Mouse (Mus musculus): ENCODE measurements around the gene Lim2. TPM values are rescaled to one million over a fixed set of nuclear protein-coding genes. Genes with fewer than 3 reads are reported as not detected.
"Not testable (repeated sequence)": the region's sequence is repeated elsewhere in the genome, so short reads cannot be mapped to it uniquely, and the experiment has no call there.

Lim2 gene
- polyA plus RNA-seq (2012; rRNA removed) = 0.04 TPM in 1 of 2 replicates, not detected in the other

GRCm38 (mm10) chr7:43427406-43427805 lies at the start of gene Lim2:
Gene Lim2, plus strand, starts transcription at chr7:43427670.
- no peak for DNase-seq (ENCODE audit: low read depth)

GRCm38 (mm10) chr7:43378226-43378625 lies 49.2 kb upstream of the Lim2 start:
- DNase-seq (ENCODE audit: low read depth) = no peak

GRCm38 (mm10) chr7:43392349-43393121 lies 34.9 kb upstream of the Lim2 start:
- no peak for DNase-seq (ENCODE audit: low read depth)

DNA sequence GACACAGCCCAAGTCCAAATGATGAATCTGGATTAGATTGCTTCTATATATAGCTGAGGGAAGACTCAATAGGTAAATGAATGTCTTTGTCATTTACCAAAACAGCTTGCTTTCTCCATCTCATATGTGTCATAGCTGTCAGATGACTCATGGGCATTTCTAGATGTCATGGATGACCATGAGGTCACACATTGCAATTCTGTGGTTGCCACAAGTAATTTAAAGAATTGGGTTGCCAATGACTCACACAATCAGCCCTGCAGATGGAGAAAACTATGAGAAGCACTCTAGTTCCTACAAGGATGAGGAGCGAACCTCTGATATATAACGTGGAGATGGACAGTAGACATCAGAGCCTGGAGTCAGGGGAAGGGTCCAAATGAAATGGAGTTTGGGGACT lies 28.0 kb upstream of the Lim2 start:
- no peak for DNase-seq (ENCODE audit: low read depth)

DNA sequence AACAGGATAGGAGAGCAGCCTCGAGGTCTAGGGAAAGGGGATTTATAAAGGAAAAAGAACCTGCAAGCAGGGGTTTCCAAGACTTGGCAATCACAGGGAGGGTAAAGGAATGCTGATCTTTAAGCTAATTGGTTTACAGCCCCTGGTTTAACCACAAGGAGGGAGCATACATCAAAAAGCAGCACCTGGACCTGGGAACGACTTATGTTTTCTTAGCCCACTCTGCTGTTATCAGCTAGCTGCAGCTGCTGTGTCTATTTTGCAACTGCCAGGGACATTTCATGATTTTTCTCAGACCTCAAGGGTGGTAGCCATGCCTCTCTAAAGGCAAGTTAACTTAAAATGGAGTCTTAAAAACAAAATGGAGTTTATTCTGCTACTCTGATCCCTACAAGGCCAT lies 24.8 kb upstream of the Lim2 start:
- no peak for DNase-seq (ENCODE audit: low read depth)

GRCm38 (mm10) chr7:43407573-43407972 lies 19.9 kb upstream of the Lim2 start:
- DNase-seq (ENCODE audit: low read depth) = no peak

- DNase-seq (ENCODE audit: low read depth) = no peak
Measured at GRCm38 (mm10) chr7:43408131-43408553, 19.3 kb upstream of the Lim2 start, which contains the start of gene Siglecg. Gene Siglecg, plus strand, starts transcription at chr7:43408204.

- no peak for DNase-seq (ENCODE audit: low read depth)
Measured at GRCm38 (mm10) chr7:43409084-43409483, 18.4 kb upstream of the Lim2 start.

DNA sequence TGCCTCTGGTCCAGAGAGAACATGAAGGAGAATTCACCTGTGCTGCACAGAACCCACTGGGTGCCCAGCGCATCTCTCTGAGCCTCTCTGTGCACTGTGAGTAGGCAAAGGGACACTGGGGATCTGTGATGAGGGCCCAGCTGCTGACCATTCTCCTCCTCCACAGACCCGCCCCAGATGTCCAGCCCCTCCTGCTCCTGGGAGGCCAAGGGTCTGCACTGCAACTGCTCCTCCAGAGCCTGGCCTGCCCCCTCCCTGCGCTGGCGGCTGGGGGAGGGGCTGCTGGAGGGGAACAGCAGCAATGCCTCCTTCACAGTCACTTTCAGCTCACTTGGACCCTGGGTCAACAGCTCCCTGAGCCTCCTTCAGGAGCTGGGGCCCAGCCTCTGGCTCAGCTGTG lies 15.7 kb upstream of the Lim2 start:
- not testable (repeated sequence) for DNase-seq (ENCODE audit: low read depth)

DNA sequence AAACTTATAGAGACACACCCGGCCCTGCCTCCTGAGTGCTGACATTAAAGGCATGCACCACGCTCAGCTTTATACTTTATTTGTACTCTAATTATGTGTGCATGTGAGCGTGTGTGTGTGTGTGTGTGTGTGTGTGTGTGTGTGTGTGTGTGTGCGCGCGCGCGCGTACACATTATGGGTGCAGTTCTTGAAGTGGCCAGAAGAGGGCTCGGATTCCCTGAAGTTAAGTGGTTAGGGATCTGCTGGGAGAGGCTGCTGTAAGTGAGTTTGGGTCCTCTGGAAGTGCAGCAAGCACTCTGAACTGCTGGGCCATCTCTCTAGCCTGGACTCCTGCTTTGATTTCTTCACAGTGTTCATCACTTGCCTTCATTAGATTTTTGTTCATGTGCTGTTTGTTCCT lies 10.2 kb upstream of the Lim2 start:
- no peak for DNase-seq (ENCODE audit: low read depth)

DNA sequence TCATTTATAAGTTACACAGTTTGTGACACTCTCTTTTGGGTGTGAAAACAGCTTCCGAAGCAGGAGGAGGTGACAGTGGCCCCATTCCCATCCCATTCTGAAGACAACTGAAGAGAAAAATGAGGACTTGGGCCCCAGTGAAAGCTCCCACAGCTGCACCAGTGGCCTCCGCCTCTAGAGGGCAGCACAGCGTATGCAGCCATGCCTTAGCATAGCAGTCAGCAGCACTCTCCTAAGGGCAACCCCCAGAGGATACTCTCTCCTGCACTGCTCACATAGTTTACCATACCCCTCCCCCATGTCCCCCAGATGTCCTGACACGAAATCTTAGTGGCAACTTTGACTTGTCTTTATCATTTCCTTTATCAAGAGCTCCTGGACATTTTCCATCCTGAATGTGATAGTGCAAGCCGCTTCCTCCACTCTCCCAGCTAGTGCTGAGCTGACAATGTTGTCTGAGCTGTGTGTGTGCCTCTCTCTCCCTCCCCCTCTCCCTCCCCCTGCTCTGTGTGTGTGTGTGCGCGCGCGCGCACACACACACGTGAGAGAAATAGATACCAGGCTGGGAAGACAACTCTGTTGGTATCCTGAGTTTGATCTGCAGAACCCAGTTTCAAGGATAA lies 4.4 kb upstream of the Lim2 start:
- DNase-seq (ENCODE audit: low read depth) = no peak

DNA sequence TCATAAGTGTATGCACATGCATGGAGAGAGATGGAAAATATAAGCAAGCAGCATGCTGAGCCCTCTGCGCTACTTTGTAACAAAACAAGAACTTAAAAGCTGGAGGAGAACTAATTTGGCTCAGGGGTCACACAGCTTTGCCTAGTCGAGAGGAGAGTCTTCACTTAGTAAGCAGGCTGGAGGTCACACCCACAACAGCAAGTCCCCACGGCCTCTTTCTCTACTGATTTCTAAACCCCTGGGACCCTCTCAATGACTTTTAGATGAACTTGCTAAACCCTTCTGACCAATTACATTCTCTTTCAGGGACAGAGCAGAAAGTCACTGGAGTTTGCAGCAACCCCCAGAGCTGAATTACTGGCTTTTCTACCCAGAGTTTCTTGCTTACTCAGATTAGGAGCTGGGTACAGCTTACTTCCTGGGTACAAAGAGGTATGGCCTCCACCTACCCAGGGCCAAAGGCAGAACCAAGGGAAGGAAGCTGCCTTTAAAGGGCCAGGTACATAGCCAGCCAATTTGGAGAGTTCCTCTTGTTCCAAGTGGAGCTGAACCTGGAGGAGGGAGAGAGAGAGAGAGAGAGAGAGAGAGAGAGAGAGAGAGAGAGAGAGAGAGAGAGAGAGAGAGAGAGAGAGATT lies 3.4 kb upstream of the Lim2 start:
- DNase-seq (ENCODE audit: low read depth) = no peak

DNA sequence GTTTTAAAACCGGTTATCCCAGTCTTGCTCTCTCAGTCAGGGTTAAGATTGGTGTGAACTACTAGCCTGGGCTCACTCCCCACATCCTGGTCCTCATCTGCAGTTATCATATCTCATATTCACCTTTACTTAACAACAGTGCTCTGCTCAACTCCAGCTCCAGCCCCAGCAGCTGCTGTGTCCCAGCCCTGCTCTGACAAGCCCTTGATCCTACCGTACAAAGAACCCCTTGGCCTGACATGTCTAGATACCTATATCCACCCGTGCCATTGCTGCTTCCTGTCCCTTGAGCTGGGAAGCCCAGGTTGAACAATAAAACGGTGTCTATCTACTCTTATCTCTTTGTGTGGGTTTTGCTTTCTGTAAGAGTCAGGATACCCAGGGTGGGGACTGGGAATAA lies 2.0 kb downstream of the Lim2 start:
- DNase-seq (ENCODE audit: low read depth) = no peak

GRCm38 (mm10) chr7:43432891-43433290 lies 5.4 kb downstream of the Lim2 start:
- DNase-seq (ENCODE audit: low read depth) = no peak

- DNase-seq (ENCODE audit: low read depth) = no peak
Measured at GRCm38 (mm10) chr7:43434676-43435075, 7.2 kb downstream of the Lim2 start.

GRCm38 (mm10) chr7:43436341-43437255 lies 9.1 kb downstream of the Lim2 start, which contains the start of gene Nkg7:
Gene Nkg7, plus strand, starts transcription at chr7:43437073.
- DNase-seq (ENCODE audit: low read depth) = no peak

DNA sequence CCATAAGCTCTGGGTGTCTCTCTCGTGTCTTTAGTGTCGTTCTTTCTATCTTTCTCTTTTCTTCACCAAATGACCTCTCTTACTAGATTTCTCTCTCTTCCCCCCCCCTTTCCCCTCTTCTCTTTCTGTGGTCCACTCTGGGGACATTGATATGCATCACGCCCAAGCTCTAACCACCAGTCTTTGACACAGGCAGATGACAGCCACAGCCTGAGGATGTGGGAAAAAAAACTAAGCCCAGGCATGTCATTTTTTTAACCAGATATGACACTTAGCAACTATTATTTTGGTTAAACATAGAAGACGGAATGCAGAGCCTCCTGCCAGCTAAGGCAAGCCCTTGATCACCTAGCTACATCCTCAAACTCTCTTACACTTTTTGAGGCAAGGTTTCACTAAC lies 11.1 kb downstream of the Lim2 start:
- no peak for DNase-seq (ENCODE audit: low read depth)

DNA sequence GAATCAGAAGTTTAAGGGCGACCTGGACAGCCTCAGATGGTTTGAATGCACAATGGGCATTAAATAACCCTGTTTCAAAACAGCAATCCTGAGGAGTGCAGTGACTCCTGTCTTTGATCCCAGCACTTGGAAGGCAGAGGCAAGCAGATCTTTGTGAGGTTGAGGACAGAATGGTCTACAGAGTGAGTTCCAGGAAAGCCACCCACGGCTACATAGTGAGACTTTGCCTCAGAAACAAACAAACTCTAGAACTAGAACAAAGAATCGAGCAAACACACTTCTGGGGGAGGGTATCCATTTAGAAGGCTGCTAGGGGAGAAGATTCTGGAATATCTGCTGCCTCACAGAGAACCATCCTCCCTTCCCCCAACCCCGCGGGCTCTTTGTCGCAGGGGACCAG lies 13.0 kb downstream of the Lim2 start, which contains the start of gene Cldnd2:
TSS of gene Cldnd2 (plus strand) at position 301 of the 400 bp plus-strand sequence.
- DNase-seq (ENCODE audit: low read depth) = no peak

DNA sequence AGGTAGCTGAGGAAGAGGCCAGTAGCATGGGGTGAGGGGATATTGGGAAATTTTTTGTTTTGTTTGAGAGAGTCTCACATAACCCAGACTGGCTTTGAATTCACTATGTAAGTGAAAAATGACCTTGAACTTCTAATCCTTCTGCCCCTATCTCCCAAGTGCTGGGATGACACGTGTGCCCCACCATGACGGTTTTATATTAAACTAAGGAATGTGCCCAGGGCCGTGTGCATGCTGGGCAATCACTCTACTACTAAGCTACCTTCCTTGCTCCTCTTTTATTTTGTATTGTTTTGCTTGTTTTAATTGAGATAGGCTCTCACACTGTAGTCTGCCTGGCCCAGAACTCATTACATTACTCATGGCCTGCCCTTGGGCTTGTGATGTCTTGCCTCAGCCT lies 13.6 kb downstream of the Lim2 start:
- DNase-seq (ENCODE audit: low read depth) = no peak

- DNase-seq (ENCODE audit: low read depth) = no peak
Measured at GRCm38 (mm10) chr7:43442684-43443083, 15.2 kb downstream of the Lim2 start.

DNA sequence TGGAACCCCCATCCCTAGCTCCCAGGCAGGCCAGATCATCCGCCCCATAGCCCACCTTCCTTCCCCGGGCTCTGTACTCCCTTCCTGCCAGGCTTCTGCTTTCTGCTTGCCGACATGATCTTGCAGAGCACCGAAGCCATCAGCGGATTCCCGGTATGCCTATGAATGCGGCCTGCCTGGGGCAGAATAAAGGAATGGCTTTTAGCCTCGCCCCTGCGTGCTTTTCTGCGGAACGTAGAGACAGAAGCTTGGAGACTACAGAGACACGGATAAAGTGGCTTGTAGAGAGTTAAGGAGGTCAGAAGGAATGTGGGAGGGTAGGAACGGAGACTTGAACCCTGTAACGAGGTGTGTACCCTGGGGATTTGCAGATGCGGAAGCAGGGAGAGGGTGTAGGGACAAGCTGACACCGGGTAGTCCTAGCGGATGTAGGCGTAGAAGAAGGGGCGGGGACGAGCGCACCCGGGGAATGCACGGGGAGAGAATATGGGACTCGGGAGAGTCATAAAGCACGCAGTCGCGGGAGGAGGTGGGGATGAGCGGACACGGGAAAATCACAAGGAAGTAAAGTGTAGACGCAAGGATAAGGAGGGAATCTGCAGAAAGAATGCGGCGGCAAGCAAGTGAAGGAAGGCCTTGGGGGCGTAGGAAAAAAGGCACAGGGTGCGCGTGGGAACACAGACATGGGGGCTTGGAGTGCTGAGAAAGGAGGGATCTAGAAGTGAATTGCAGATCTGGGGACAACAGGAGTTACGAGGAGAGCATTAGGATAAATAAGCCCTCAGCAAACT lies 15.9 kb downstream of the Lim2 start:
- peak; percentile 58 for DNase-seq (ENCODE audit: low read depth)
